Mouse (Mus musculus): ENCODE data around the gene Ccdc194. TPM values are rescaled to one million over a fixed set of nuclear protein-coding genes. Genes with fewer than 3 reads are reported as not detected.

The Ccdc194 gene
- total RNA-seq, 2 experiments from 2014 or later, result not detected

Other genes with a start within 250 kb of the Ccdc194 start
- 46.1 and 99.8 TPM in 2 replicates for gene Use1, start 158.9 kb downstream of the Ccdc194 start, total RNA-seq (2015; ENCODE audit: low replicate concordance)
- gene Use1, start 158.9 kb downstream of the Ccdc194 start, total RNA-seq (2017; ENCODE audit: low replicate concordance), result 48.1 and 59.2 TPM in 2 replicates
- gene Ocel1, start 154.4 kb downstream of the Ccdc194 start, total RNA-seq (2015; ENCODE audit: low replicate concordance), result 1.7 and 13.7 TPM in 2 replicates
- gene Ocel1, start 154.4 kb downstream of the Ccdc194 start, total RNA-seq (2017; ENCODE audit: low replicate concordance), result 10.4 and 10.7 TPM in 2 replicates
- not detected in 2 replicates for gene Nr2f6, start 143.8 kb downstream of the Ccdc194 start, total RNA-seq (2015; ENCODE audit: low replicate concordance)
- 1.4 and 6.7 TPM in 2 replicates for gene Nr2f6, start 143.8 kb downstream of the Ccdc194 start, total RNA-seq (2017; ENCODE audit: low replicate concordance)
- gene Ushbp1, start 129.9 kb downstream of the Ccdc194 start, total RNA-seq (2015; ENCODE audit: low replicate concordance), result not detected in 2 replicates
- 0.64 TPM in 1 of 2 replicates, not detected in the other for gene Ushbp1, start 129.9 kb downstream of the Ccdc194 start, total RNA-seq (2017; ENCODE audit: low replicate concordance)
- 35.0 and 51.6 TPM in 2 replicates for gene Babam1, start 128.8 kb downstream of the Ccdc194 start, total RNA-seq (2015; ENCODE audit: low replicate concordance)
- gene Babam1, start 128.8 kb downstream of the Ccdc194 start, total RNA-seq (2017; ENCODE audit: low replicate concordance), result 22.3 and 44.8 TPM in 2 replicates
- 208 and 222 TPM in 2 replicates for gene Ankle1, start 119.7 kb downstream of the Ccdc194 start, total RNA-seq (2015; ENCODE audit: low replicate concordance)
- 343 and 473 TPM in 2 replicates for gene Ankle1, start 119.7 kb downstream of the Ccdc194 start, total RNA-seq (2017; ENCODE audit: low replicate concordance)
- gene Abhd8, start 62.1 kb downstream of the Ccdc194 start, total RNA-seq (2015; ENCODE audit: low replicate concordance), result 1.3 and 1.4 TPM in 2 replicates
- 3.0 and 4.5 TPM in 2 replicates for gene Abhd8, start 62.1 kb downstream of the Ccdc194 start, total RNA-seq (2017; ENCODE audit: low replicate concordance)
- 23.1 and 38.2 TPM in 2 replicates for gene Mrpl34, start 60.8 kb downstream of the Ccdc194 start, total RNA-seq (2015; ENCODE audit: low replicate concordance)
- 14.1 and 17.5 TPM in 2 replicates for gene Mrpl34, start 60.8 kb downstream of the Ccdc194 start, total RNA-seq (2017; ENCODE audit: low replicate concordance)
- 23.9 and 35.7 TPM in 2 replicates for gene Dda1, start 56.5 kb downstream of the Ccdc194 start, total RNA-seq (2015; ENCODE audit: low replicate concordance)
- gene Dda1, start 56.5 kb downstream of the Ccdc194 start, total RNA-seq (2017; ENCODE audit: low replicate concordance), result 17.8 and 18.1 TPM in 2 replicates
- not detected in 2 replicates for gene Ano8, start 39.7 kb downstream of the Ccdc194 start, total RNA-seq (2015; ENCODE audit: low replicate concordance)
- gene Ano8, start 39.7 kb downstream of the Ccdc194 start, total RNA-seq (2017; ENCODE audit: low replicate concordance), result 0.13 TPM in 1 of 2 replicates, not detected in the other
- 2.1 and 4.0 TPM in 2 replicates for gene Gtpbp3, start 37.6 kb downstream of the Ccdc194 start, total RNA-seq (2015; ENCODE audit: low replicate concordance)
- 0.83 and 4.0 TPM in 2 replicates for gene Gtpbp3, start 37.6 kb downstream of the Ccdc194 start, total RNA-seq (2017; ENCODE audit: low replicate concordance)
- gene Plvap, start 14.0 kb downstream of the Ccdc194 start, total RNA-seq (2015; ENCODE audit: low replicate concordance), result not detected in 2 replicates
- not detected in 2 replicates for gene Plvap, start 14.0 kb downstream of the Ccdc194 start, total RNA-seq (2017; ENCODE audit: low replicate concordance)
- gene Bst2, start 11.7 kb upstream of the Ccdc194 start, total RNA-seq (2015; ENCODE audit: low replicate concordance), result 7.6 TPM in 1 of 2 replicates, not detected in the other
- 15.1 and 28.2 TPM in 2 replicates for gene Bst2, start 11.7 kb upstream of the Ccdc194 start, total RNA-seq (2017; ENCODE audit: low replicate concordance)
- 7.6 and 9.6 TPM in 2 replicates for gene Mvb12a, start 17.2 kb upstream of the Ccdc194 start, total RNA-seq (2015; ENCODE audit: low replicate concordance)
- gene Mvb12a, start 17.2 kb upstream of the Ccdc194 start, total RNA-seq (2017; ENCODE audit: low replicate concordance), result 2.1 and 4.5 TPM in 2 replicates
- not detected in 2 replicates for gene Tmem221, start 33.2 kb upstream of the Ccdc194 start, total RNA-seq (2015; ENCODE audit: low replicate concordance)
- not detected in 2 replicates for gene Tmem221, start 33.2 kb upstream of the Ccdc194 start, total RNA-seq (2017; ENCODE audit: low replicate concordance)
- not detected in 2 replicates for gene Nxnl1, start 40.9 kb upstream of the Ccdc194 start, total RNA-seq (2015; ENCODE audit: low replicate concordance)
- gene Nxnl1, start 40.9 kb upstream of the Ccdc194 start, total RNA-seq (2017; ENCODE audit: low replicate concordance), result not detected in 2 replicates
- gene Slc27a1, start 43.2 kb upstream of the Ccdc194 start, total RNA-seq (2015; ENCODE audit: low replicate concordance), result 1.1 and 1.7 TPM in 2 replicates
- gene Slc27a1, start 43.2 kb upstream of the Ccdc194 start, total RNA-seq (2017; ENCODE audit: low replicate concordance), result not detected in 2 replicates
- gene Pgls, start 66.5 kb upstream of the Ccdc194 start, total RNA-seq (2015; ENCODE audit: low replicate concordance), result 31.4 and 36.9 TPM in 2 replicates
- gene Pgls, start 66.5 kb upstream of the Ccdc194 start, total RNA-seq (2017; ENCODE audit: low replicate concordance), result 14.8 and 31.8 TPM in 2 replicates
- gene Fam129c, start 71.9 kb upstream of the Ccdc194 start, total RNA-seq (2015; ENCODE audit: low replicate concordance), result 54.1 and 135 TPM in 2 replicates
- 7.4 and 32.9 TPM in 2 replicates for gene Fam129c, start 71.9 kb upstream of the Ccdc194 start, total RNA-seq (2017; ENCODE audit: low replicate concordance)
- 5.9 and 19.5 TPM in 2 replicates for gene Colgalt1, start 85.3 kb upstream of the Ccdc194 start, total RNA-seq (2015; ENCODE audit: low replicate concordance)
- 9.2 and 11.0 TPM in 2 replicates for gene Colgalt1, start 85.3 kb upstream of the Ccdc194 start, total RNA-seq (2017; ENCODE audit: low replicate concordance)
- not detected in 2 replicates for gene Unc13a, start 146.0 kb upstream of the Ccdc194 start, total RNA-seq (2015; ENCODE audit: low replicate concordance)
- not detected in 2 replicates for gene Unc13a, start 146.0 kb upstream of the Ccdc194 start, total RNA-seq (2017; ENCODE audit: low replicate concordance)
- gene Jak3, start 150.6 kb upstream of the Ccdc194 start, total RNA-seq (2015; ENCODE audit: low replicate concordance), result 2.1 and 5.4 TPM in 2 replicates
- 0.68 and 0.90 TPM in 2 replicates for gene Jak3, start 150.6 kb upstream of the Ccdc194 start, total RNA-seq (2017; ENCODE audit: low replicate concordance)
- gene Insl3, start 163.5 kb upstream of the Ccdc194 start, total RNA-seq (2015; ENCODE audit: low replicate concordance), result 3.6 TPM in 1 of 2 replicates, not detected in the other
- gene Insl3, start 163.5 kb upstream of the Ccdc194 start, total RNA-seq (2017; ENCODE audit: low replicate concordance), result not detected in 2 replicates
- 12.2 and 12.3 TPM in 2 replicates for gene B3gnt3, start 176.1 kb upstream of the Ccdc194 start, total RNA-seq (2015; ENCODE audit: low replicate concordance)
- 10.9 and 14.4 TPM in 2 replicates for gene B3gnt3, start 176.1 kb upstream of the Ccdc194 start, total RNA-seq (2017; ENCODE audit: low replicate concordance)
- 152 and 165 TPM in 2 replicates for gene Fcho1, start 200.0 kb upstream of the Ccdc194 start, total RNA-seq (2015; ENCODE audit: low replicate concordance)
- gene Fcho1, start 200.0 kb upstream of the Ccdc194 start, total RNA-seq (2017; ENCODE audit: low replicate concordance), result 245 and 276 TPM in 2 replicates

All from erythroid progenitor cell, adult 5-6 weeks (primary cell).